Mouse (Mus musculus) thymus, adult 2 months (tissue): ENCODE measurements around the gene Rab3c.

ENCODE experiments used
- CTCF ChIP-seq: fragments of 200-500 bp; IDR thresholded peaks from 2 replicates; pipeline ENCODE4 v1.5.1; 2012; ENCODE audit warnings: mild to moderate bottlenecking, control low read depth, low read length, moderate library complexity, borderline replicate concordance; ENCODE audit not compliant: control insufficient read depth, poor library complexity, insufficient read depth; ENCODE audit errors: extremely low read depth
- POLR2A ChIP-seq: fragments of 200-500 bp; IDR thresholded peaks from 2 replicates; pipeline ENCODE4 v1.6.1; 2012; ENCODE audit warnings: mild to moderate bottlenecking, low read length, control low read depth, moderate library complexity; ENCODE audit not compliant: control insufficient read depth, poor library complexity, insufficient read depth; ENCODE audit errors: extremely low read depth

DNA sequence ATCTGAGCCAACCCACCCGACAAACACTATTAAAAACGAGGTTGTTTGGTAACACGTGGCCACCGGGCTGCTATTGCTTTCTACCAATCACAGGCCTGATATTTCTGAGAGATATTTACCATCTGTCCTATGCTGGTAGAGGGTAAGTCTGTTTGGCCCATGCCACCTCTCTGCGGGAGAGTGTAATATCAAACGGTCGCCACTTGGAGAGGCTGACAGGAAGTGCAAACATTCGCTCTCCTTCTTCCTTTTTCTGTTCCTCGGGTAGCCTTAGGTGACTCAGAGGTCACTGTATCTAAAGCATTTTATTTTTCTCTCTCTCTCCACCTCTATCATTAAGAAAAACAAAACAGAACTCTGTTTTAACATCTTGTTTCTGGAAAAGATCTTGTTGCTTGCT, 241.6 kb downstream of the Rab3c start:
- TF ChIP-seq CTCF = no peak
- no peak for TF ChIP-seq POLR2A
